Mouse (Mus musculus) MEL (cell line): Measurements from ENCODE around the gene Cyth2. TPM values are rescaled to one million over a fixed set of nuclear protein-coding genes. Genes with fewer than 3 reads are reported as not detected.

Experiments
- DNase-seq: peaks from one replicate; pipeline ENCODE4 v3.0.0; 2011; ENCODE audit warnings: low read depth, low spot score
- H3K27ac ChIP-seq: 2 replicates; pipeline ENCODE4 v1.5.1; 2012; ENCODE audit warnings: low read depth, mild to moderate bottlenecking, control low read depth, low read length, moderate library complexity; ENCODE audit not compliant: control insufficient read depth
- H3K27me3 ChIP-seq, 2 experiments: fragments of 150-350 bp in 1 of 2; sonication (generic) in 1 of 2; 2 replicates each; pipeline ENCODE4 v1.6.1; 2012; ENCODE audit warnings: low read length in 2 of 2, mild to moderate bottlenecking in 2 of 2, improper control_type of control experiment in 1 of 2, moderate library complexity in 1 of 2; ENCODE audit not compliant: insufficient read depth in 2 of 2, control insufficient read depth in 1 of 2
- H3K36me3 ChIP-seq, 2 experiments: 2 replicates each; pipeline ENCODE4 v1.6.1; 2012 to 2014; ENCODE audit warnings: low read length in 2 of 2, improper control_type of control experiment in 1 of 2, inconsistent platforms in 1 of 2, mild to moderate bottlenecking in 1 of 2; ENCODE audit not compliant: insufficient read depth in 2 of 2, control insufficient read depth in 1 of 2
- H3K4me1 ChIP-seq, 2 experiments: fragments of 150-350 bp in 1 of 2; sonication (generic) in 1 of 2; 2 replicates each; pipeline ENCODE4 v1.6.1; 2012; ENCODE audit warnings: low read length in 2 of 2, improper control_type of control experiment in 1 of 2, mild to moderate bottlenecking in 1 of 2; ENCODE audit not compliant: insufficient read depth in 2 of 2, control insufficient read depth in 1 of 2
- H3K4me3 ChIP-seq, 2 experiments: fragments of 150-350 bp in 1 of 2; sonication (generic) in 1 of 2; 2 replicates each; pipeline ENCODE4 v1.5.1; 2012; ENCODE audit warnings: low read depth in 2 of 2, low read length in 2 of 2, mild to moderate bottlenecking in 2 of 2, moderate library complexity in 2 of 2, control low read depth in 1 of 2, improper control_type of control experiment in 1 of 2; ENCODE audit not compliant: control insufficient read depth in 1 of 2, insufficient read depth in 1 of 2
- H3K79me2 ChIP-seq: 2 replicates; pipeline ENCODE4 v1.6.1; 2012; ENCODE audit warnings: mild to moderate bottlenecking, low read length, moderate library complexity; ENCODE audit not compliant: control insufficient read depth, poor library complexity, insufficient read depth
- H3K9ac ChIP-seq: 2 replicates; pipeline ENCODE4 v1.6.1; 2012; ENCODE audit warnings: low read depth, mild to moderate bottlenecking, control low read depth, low read length, moderate library complexity; ENCODE audit not compliant: control insufficient read depth, poor library complexity, severe bottlenecking
- H3K9me3 ChIP-seq: fragments of 150-350 bp; sonication (generic); replicated peaks from 2 replicates; pipeline ENCODE4 v1.6.1; 2012; ENCODE audit warnings: mild to moderate bottlenecking, low read length, improper control_type of control experiment, moderate library complexity; ENCODE audit not compliant: insufficient read depth
- CHD1 ChIP-seq: IDR thresholded peaks from 2 replicates; pipeline ENCODE4 v1.6.1; 2012; ENCODE audit warnings: low read depth, mild to moderate bottlenecking, inconsistent platforms, low read length, improper control_type of control experiment
- CTCF ChIP-seq, 3 experiments: IDR thresholded peaks in 2 of 3; conservative IDR thresholded peaks in 1 of 3; 2 replicates each; pipeline ENCODE4 v1.5.1; 2011 to 2012; ENCODE audit warnings: low read length in 3 of 3, low read depth in 2 of 3, mild to moderate bottlenecking in 2 of 3, improper control_type of control experiment in 1 of 3, inconsistent platforms in 1 of 3, mixed read lengths in 1 of 3, moderate library complexity in 1 of 3; ENCODE audit not compliant: control insufficient read depth in 1 of 3, insufficient read depth in 1 of 3, poor library complexity in 1 of 3, severe bottlenecking in 1 of 3
- E2F4 ChIP-seq: IDR thresholded peaks from 2 replicates; pipeline ENCODE4 v1.6.1; 2011; ENCODE audit warnings: low read depth, low read length, improper control_type of control experiment, borderline replicate concordance
- ELF1 ChIP-seq: IDR thresholded peaks from 2 replicates; pipeline ENCODE4 v1.6.1; 2014; ENCODE audit warnings: low read depth, mild to moderate bottlenecking, inconsistent platforms, low read length, improper control_type of control experiment, moderate library complexity
- ETS1 ChIP-seq: IDR thresholded peaks from 2 replicates; pipeline ENCODE4 v1.6.1; 2012; ENCODE audit warnings: low read depth, mild to moderate bottlenecking, inconsistent platforms, low read length, improper control_type of control experiment, moderate library complexity
- GABPA ChIP-seq: IDR thresholded peaks from 2 replicates; pipeline ENCODE4 v1.6.1; 2012; ENCODE audit warnings: low read depth, mild to moderate bottlenecking, inconsistent platforms, low read length, improper control_type of control experiment, moderate library complexity
- HCFC1 ChIP-seq: IDR thresholded peaks from 2 replicates; pipeline ENCODE4 v1.6.1; 2012; ENCODE audit warnings: low read depth, mild to moderate bottlenecking, inconsistent platforms, low read length, improper control_type of control experiment, moderate library complexity
- JUND ChIP-seq: IDR thresholded peaks from 2 replicates; pipeline ENCODE4 v1.6.1; 2011; ENCODE audit warnings: low read depth, mild to moderate bottlenecking, improper control_type of control experiment, low read length
- KAT2A ChIP-seq: conservative IDR thresholded peaks from 2 replicates; pipeline ENCODE4 v1.6.1; 2012; ENCODE audit warnings: low read depth, low read length, improper control_type of control experiment, inconsistent platforms
- MAFK ChIP-seq: IDR thresholded peaks from 2 replicates; pipeline ENCODE4 v1.6.1; 2011; ENCODE audit warnings: low read depth, mild to moderate bottlenecking, low read length, improper control_type of control experiment, borderline replicate concordance
- MAX ChIP-seq: IDR thresholded peaks from 2 replicates; pipeline ENCODE4 v1.6.1; 2011; ENCODE audit warnings: low read length, improper control_type of control experiment
- MEF2A ChIP-seq: IDR thresholded peaks from 2 replicates; pipeline ENCODE4 v1.6.1; 2014; ENCODE audit warnings: low read depth, mild to moderate bottlenecking, inconsistent platforms, low read length, improper control_type of control experiment; ENCODE audit not compliant: poor library complexity, insufficient replicate concordance, severe bottlenecking; ENCODE audit errors: extremely low read depth
- MYB ChIP-seq: IDR thresholded peaks from 2 replicates; pipeline ENCODE4 v1.6.1; 2011; ENCODE audit warnings: mild to moderate bottlenecking, low read depth, low read length, improper control_type of control experiment
- NELFE ChIP-seq: IDR thresholded peaks from 2 replicates; pipeline ENCODE4 v1.6.1; 2011; ENCODE audit warnings: low read depth, low read length, improper control_type of control experiment
- NRF1 ChIP-seq: IDR thresholded peaks from 2 replicates; pipeline ENCODE4 v1.6.1; 2014; ENCODE audit warnings: low read depth, mild to moderate bottlenecking, inconsistent platforms, low read length, improper control_type of control experiment, moderate library complexity; ENCODE audit not compliant: poor library complexity, insufficient read depth, severe bottlenecking
- POLR2A ChIP-seq, 2 experiments: IDR thresholded peaks; 2 replicates each; pipeline ENCODE4 v1.6.1; 2011 to 2012; ENCODE audit warnings: low read length in 2 of 2, mild to moderate bottlenecking in 2 of 2, control low read depth in 1 of 2, improper control_type of control experiment in 1 of 2, low read depth in 1 of 2, moderate library complexity in 1 of 2; ENCODE audit not compliant: control insufficient read depth in 1 of 2, insufficient read depth in 1 of 2, poor library complexity in 1 of 2
- POLR2AphosphoS2 ChIP-seq: IDR thresholded peaks from 2 replicates; pipeline ENCODE4 v1.6.1; 2011; ENCODE audit warnings: low read length, improper control_type of control experiment
- RAD21 ChIP-seq: IDR thresholded peaks from 2 replicates; pipeline ENCODE4 v1.6.1; 2011; ENCODE audit warnings: mild to moderate bottlenecking, low read depth, low read length, improper control_type of control experiment
- RCOR1 ChIP-seq: IDR thresholded peaks from 2 replicates; pipeline ENCODE4 v1.6.1; 2012; ENCODE audit warnings: low read depth, mild to moderate bottlenecking, inconsistent platforms, low read length, improper control_type of control experiment
- SIN3A ChIP-seq: IDR thresholded peaks from 2 replicates; pipeline ENCODE4 v1.6.1; 2012; ENCODE audit warnings: low read length, improper control_type of control experiment, inconsistent platforms
- SMC3 ChIP-seq: IDR thresholded peaks from 2 replicates; pipeline ENCODE4 v1.6.1; 2011; ENCODE audit warnings: low read depth, low read length, improper control_type of control experiment
- TBP ChIP-seq: IDR thresholded peaks from 2 replicates; pipeline ENCODE4 v1.8.0; 2011; ENCODE audit warnings: low read depth, low read length, improper control_type of control experiment
- USF2 ChIP-seq, 2 experiments: IDR thresholded peaks; 2 replicates each; pipeline ENCODE4 v1.6.1; 2011 to 2012; ENCODE audit warnings: improper control_type of control experiment in 2 of 2, low read length in 2 of 2, borderline replicate concordance in 1 of 2, inconsistent platforms in 1 of 2, low read depth in 1 of 2, mild to moderate bottlenecking in 1 of 2; ENCODE audit not compliant: insufficient read depth in 1 of 2
- ZKSCAN1 ChIP-seq: IDR thresholded peaks from 2 replicates; pipeline ENCODE4 v1.6.1; 2012; ENCODE audit warnings: low read depth, mild to moderate bottlenecking, inconsistent platforms, low read length, improper control_type of control experiment, moderate library complexity
- polyA plus RNA-seq, 2 experiments: library from polyadenylated mRNA; stranded (reverse) in 1 of 2; unstranded in 1 of 2; fragments of >175 nt in 1 of 2; fragments of >200 nt in 1 of 2; gene quantifications; 2 replicates each; pipeline versions ENCODE4 v1.2.1 to v1.2.4; 2012; ENCODE audit warnings: low replicate concordance in 2 of 2, low read depth in 1 of 2; ENCODE audit not compliant: insufficient read length in 2 of 2, insufficient read depth in 1 of 2, missing spikeins in 1 of 2
- total RNA-seq: library from RNA; depleted of rRNA; stranded (reverse); fragments of 300-350 nt; gene quantifications from 2 replicates; pipeline ENCODE4 v1.2.3, GENCODE M21; 2012

Gene Cyth2
- total and polyA plus RNA-seq, 3 experiments = 52.9 to 92.2 TPM; not detected in 1

GRCm38 (mm10) chr7:45850661-45851060 is 36.3 kb upstream of the Cyth2 start:
- Histone ChIP-seq H3K27me3 (no peaks in the 10 kb centered on the region), H3K36me3 (peaks cover 0 to 3% of the 10 kb centered on the region in 2 experiments; a peak in 1 of 4 replicates), H3K4me3 (no peak overlapping the region), H3K27ac (no peak overlapping the region), H3K4me1 (peaks cover 0 to 6% of the 10 kb centered on the region in 2 experiments; a peak in 1 of 4 replicates), H3K9me3 (no peaks in the 10 kb centered on the region)
- DNase-seq = no peak
- no peak for TF ChIP-seq NRF1
- no peak for TF ChIP-seq KAT2A
- TF ChIP-seq RAD21 = no peak
- no peak for TF ChIP-seq TBP
- TF ChIP-seq MYB = no peak
- TF ChIP-seq MAX = no peak
- TF ChIP-seq RCOR1 = no peak
- TF ChIP-seq CTCF (IDR thresholded peaks at IDR 0.05 in 2 of 3, conservative IDR thresholded peaks at IDR 0.05 in 1 of 3; ENCODE audit: control insufficient read depth in 1 of 3, insufficient read depth in 1 of 3, low read depth in 2 of 3, low read length in 3 of 3, poor library complexity in 1 of 3, severe bottlenecking in 1 of 3) = no peak
- TF ChIP-seq, all 39 proteins: peak for 0
- no peak overlapping the region for H3K9ac ChIP-seq
- no peaks in the 10 kb centered on the region for H3K79me2 ChIP-seq

GRCm38 (mm10) chr7:45848447-45849027 is 34.2 kb upstream of the Cyth2 start:
- no peak for TF ChIP-seq ZKSCAN1
- TF ChIP-seq E2F4 = no peak
- no peak for TF ChIP-seq KAT2A
- TF ChIP-seq MEF2A = no peak
- TF ChIP-seq HCFC1 = no peak
- TF ChIP-seq POLR2A (IDR thresholded peaks at IDR 0.05; ENCODE audit: control insufficient read depth in 1 of 2, insufficient read depth in 1 of 2, low read depth in 1 of 2, low read length in 2 of 2, poor library complexity in 1 of 2) = no peak
- no peak for TF ChIP-seq CHD1
- no peak for TF ChIP-seq POLR2AphosphoS2
- no peak for TF ChIP-seq MAFK
- no peak for TF ChIP-seq NELFE
- no peak for TF ChIP-seq SMC3
- no peak for TF ChIP-seq ETS1
- TF ChIP-seq USF2 (IDR thresholded peaks at IDR 0.05; ENCODE audit: borderline replicate concordance in 1 of 2, insufficient read depth in 1 of 2, low read depth in 1 of 2, low read length in 2 of 2) = no peak
- no peak for TF ChIP-seq GABPA
- TF ChIP-seq JUND = no peak
- TF ChIP-seq TBP = no peak
- no peak for TF ChIP-seq SIN3A
- TF ChIP-seq ELF1 = no peak
- DNase-seq = no peak
- Histone ChIP-seq H3K9ac (no peak overlapping the region), H3K27me3 (no peaks in the 10 kb centered on the region), H3K27ac (no peak overlapping the region), H3K4me1 (peaks cover 0 to 6% of the 10 kb centered on the region in 2 experiments; a peak in 1 of 4 replicates), H3K9me3 (no peaks in the 10 kb centered on the region), H3K36me3 (peaks cover 0 to 3% of the 10 kb centered on the region in 2 experiments; a peak in 1 of 4 replicates), H3K79me2 (no peaks in the 10 kb centered on the region), H3K4me3 (no peak overlapping the region)
